In the genomic region with DNA sequence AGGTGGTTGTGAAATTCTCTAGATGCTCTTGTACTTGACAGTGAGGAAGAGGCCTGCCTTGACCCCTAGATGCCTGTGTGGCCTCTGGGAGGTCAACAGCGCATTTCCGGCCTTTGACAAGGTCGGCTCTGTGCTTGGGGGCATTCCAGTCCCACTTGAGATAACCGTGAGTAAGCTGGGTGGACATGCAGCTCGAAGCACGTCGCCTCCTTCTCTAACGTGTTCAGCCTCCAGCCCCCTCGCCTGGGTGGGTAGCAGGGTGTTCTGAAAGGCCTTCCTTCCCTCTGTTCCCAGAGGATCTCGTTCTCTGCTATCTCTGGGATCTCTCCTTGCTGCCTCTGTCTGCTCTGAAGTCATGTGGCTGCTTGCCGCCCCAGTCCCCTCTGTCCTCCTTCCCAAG, we compare ENCODE assay signal across 16 mouse cellular contexts.
DNase-seq lines count a peak whose midpoint lies in the region; ATAC-seq and TF ChIP-seq lines count a peak whose summit lies in the region.
"Had no signal": no experiment of that assay in that cellular context is flagged by ENCODE, and none has a peak within 500 bp of the region (broad histone marks: within the 10 kb centered on the region; RNA-seq: fewer than 3 reads in every experiment).

No protein-coding gene starts in this region.

- no peaks in the 10 kb centered on the region for H3K27me3 ChIP-seq in heart, embryonic 12.5 days (replicated peaks)
- H3K27me3 ChIP-seq in lung, postnatal 0 days (replicated peaks; ENCODE audit: insufficient read depth, low read length), result no peaks in the 10 kb centered on the region
- no peaks in the 10 kb centered on the region for H3K27me3 ChIP-seq in heart, embryonic 15.5 days
- H3K27me3 ChIP-seq in stomach, postnatal 0 days (ENCODE audit: control insufficient read depth, insufficient read depth, low read length), result no peaks in the 10 kb centered on the region
- H3K27me3 ChIP-seq: forebrain, embryonic 12.5 days; limb, embryonic 15.5 days; midbrain, embryonic 12.5 days; neural tube, embryonic 15.5 days had no signal

- H3K27ac ChIP-seq in heart, embryonic 12.5 days (ENCODE audit: poor library complexity, severe bottlenecking), result peak overlapping the region; percentile 55; the same call in 1 of the 2 replicates
- no peak overlapping the region for H3K27ac ChIP-seq in lung, postnatal 0 days (ENCODE audit: low read length)
- peak overlapping the region; percentile 52 for H3K27ac ChIP-seq in heart, embryonic 15.5 days
- peak overlapping the region; percentile 25; the same call in 1 of the 2 replicates for H3K27ac ChIP-seq in stomach, postnatal 0 days (replicated peaks)
- H3K27ac ChIP-seq: forebrain, embryonic 12.5 days; limb, embryonic 15.5 days; macrophage; midbrain, embryonic 12.5 days; neural tube, embryonic 15.5 days had no signal

- WGBS in heart, embryonic 12.5 days, result 27% methylated on average over 11 of the region's 11 CpGs
- 45% methylated on average over 11 of the region's 11 CpGs for WGBS in lung, postnatal 0 days
- WGBS in heart, embryonic 15.5 days, result 25% methylated on average over 11 of the region's 11 CpGs
- 70% methylated on average over 11 of the region's 11 CpGs for WGBS in stomach, postnatal 0 days

- H3K4me2 ChIP-seq in heart, embryonic 12.5 days, result no peak overlapping the region
- H3K4me2 ChIP-seq in lung, postnatal 0 days (replicated peaks; ENCODE audit: low read depth, low read length), result no peak overlapping the region
- H3K4me2 ChIP-seq in heart, embryonic 15.5 days, result no peak overlapping the region
- no peak overlapping the region for H3K4me2 ChIP-seq in stomach, postnatal 0 days (replicated peaks; ENCODE audit: low read depth)
- H3K4me2 ChIP-seq: forebrain, embryonic 12.5 days; limb, embryonic 15.5 days; midbrain, embryonic 12.5 days; neural tube, embryonic 15.5 days had no signal

- TF ChIP-seq CTCF in lung, postnatal 0 days (IDR thresholded peaks at IDR 0.05), result no peak
- TF ChIP-seq CTCF in stomach, postnatal 0 days (IDR thresholded peaks at IDR 0.05; ENCODE audit: low read depth), result no peak

- no peak overlapping the region for H3K4me3 ChIP-seq in heart, embryonic 12.5 days
- H3K4me3 ChIP-seq in lung, postnatal 0 days (ENCODE audit: low read depth, low read length), result no peak overlapping the region
- H3K4me3 ChIP-seq in heart, embryonic 15.5 days, result no peak overlapping the region
- no peak overlapping the region for H3K4me3 ChIP-seq in stomach, postnatal 0 days (ENCODE audit: low read depth, low read length)
- H3K4me3 ChIP-seq: forebrain, embryonic 12.5 days; limb, embryonic 15.5 days; midbrain, embryonic 12.5 days; neural tube, embryonic 15.5 days had no signal

- H3K9ac ChIP-seq in heart, embryonic 12.5 days, result 0 out of 2 replicates have a peak overlapping the region, but pooled peaks have one; percentile 20
- H3K9ac ChIP-seq in lung, postnatal 0 days (replicated peaks; ENCODE audit: low read depth), result no peak overlapping the region
- no peak overlapping the region for H3K9ac ChIP-seq in heart, embryonic 15.5 days
- H3K9ac ChIP-seq in stomach, postnatal 0 days (ENCODE audit: low read length), result no peak overlapping the region
- H3K9ac ChIP-seq: forebrain, embryonic 12.5 days; limb, embryonic 15.5 days; liver, postnatal 0 days; midbrain, embryonic 12.5 days; neural tube, embryonic 15.5 days had no signal

- H3K9me3 ChIP-seq in heart, embryonic 12.5 days (replicated peaks), result no peaks in the 10 kb centered on the region
- no peaks in the 10 kb centered on the region for H3K9me3 ChIP-seq in lung, postnatal 0 days (ENCODE audit: low read length)
- H3K9me3 ChIP-seq in heart, embryonic 15.5 days (replicated peaks), result no peaks in the 10 kb centered on the region
- no peaks in the 10 kb centered on the region for H3K9me3 ChIP-seq in stomach, postnatal 0 days (ENCODE audit: control insufficient read depth, low read length)
- H3K9me3 ChIP-seq: forebrain, embryonic 12.5 days; limb, embryonic 15.5 days; midbrain, embryonic 12.5 days; neural tube, embryonic 15.5 days had no signal

- no peak for DNase-seq in heart, adult 8-10 months (ENCODE audit: low spot score)
- no peak for DNase-seq in lung, postnatal 0 days (ENCODE audit: low spot score)
- no peak for DNase-seq in lung, postnatal 10 days
- DNase-seq in stomach, postnatal 0 days (ENCODE audit: low spot score), result no peak
- DNase-seq in thymus, postnatal 25 days, result no peak
- DNase-seq: cerebellum, adult 11-12 months; cerebellum, postnatal 25 days; gastrocnemius, postnatal 10 days; liver, postnatal 0 days had no signal

- TF ChIP-seq EP300 in lung, postnatal 0 days (IDR thresholded peaks at IDR 0.05), result no peak
- no peak for TF ChIP-seq EP300 in stomach, postnatal 0 days (optimal IDR thresholded peaks at IDR 0.05)

- ATAC-seq in heart, embryonic 12.5 days (ENCODE audit: insufficient number of reproducible peaks, low FRiP score), result no peak
- ATAC-seq in lung, postnatal 0 days, result 0 out of 2 replicates have a peak, but pooled peaks have one; percentile 13
- ATAC-seq in heart, embryonic 15.5 days (replicated peaks; ENCODE audit: insufficient number of reproducible peaks, insufficient read depth, low FRiP score, low read depth), result peak; percentile 48; the same call in 1 of the 2 replicates
- ATAC-seq in stomach, postnatal 0 days (ENCODE audit: low FRiP score, low TSS enrichment), result no peak
- ATAC-seq: liver, postnatal 0 days had no signal

- no peaks in the 10 kb centered on the region for H3K36me3 ChIP-seq in heart, embryonic 12.5 days
- no peaks in the 10 kb centered on the region for H3K36me3 ChIP-seq in lung, postnatal 0 days (ENCODE audit: insufficient read depth, low read length)
- H3K36me3 ChIP-seq in heart, embryonic 15.5 days, result no peaks in the 10 kb centered on the region
- no peaks in the 10 kb centered on the region for H3K36me3 ChIP-seq in stomach, postnatal 0 days (ENCODE audit: control insufficient read depth, insufficient read depth, low read length)
- H3K36me3 ChIP-seq: forebrain, embryonic 12.5 days; limb, embryonic 15.5 days; midbrain, embryonic 12.5 days; neural tube, embryonic 15.5 days had no signal

- peaks cover 50% of the 10 kb centered on the region for H3K4me1 ChIP-seq in heart, embryonic 12.5 days (replicated peaks)
- peaks cover 9% of the 10 kb centered on the region for H3K4me1 ChIP-seq in lung, postnatal 0 days (ENCODE audit: insufficient read depth, low read depth, low read length)
- peaks cover 44% of the 10 kb centered on the region for H3K4me1 ChIP-seq in heart, embryonic 15.5 days (replicated peaks)
- 0 out of 2 replicates have a peak, but pooled peaks cover 3% of the 10 kb centered on the region for H3K4me1 ChIP-seq in stomach, postnatal 0 days (replicated peaks; ENCODE audit: control insufficient read depth, insufficient read depth)

Comparison
In these comparisons a context has a peak if more than half of its experiments do, and no peak if none do; other contexts are left out.
1. ATAC-seq: peak in lung, postnatal 0 days (single experiment) and heart, embryonic 15.5 days (single experiment); none in heart, embryonic 12.5 days (single experiment) and stomach, postnatal 0 days (single experiment).